Mouse (Mus musculus) lung, embryonic 14.5 days (tissue): ENCODE data around the gene Pdgfc. TPM values are rescaled to one million over a fixed set of nuclear protein-coding genes. Genes with fewer than 3 reads are reported as not detected.

ENCODE experiments used
- ATAC-seq: fragments of 200-750 bp; cut with Nextera tagmentation; 2 replicates; pipeline ENCODE4 v1.8.0; 2017; ENCODE audit warnings: mild to moderate bottlenecking, moderate TSS enrichment, moderate library complexity; ENCODE audit not compliant: insufficient read depth
- DNase-seq: peaks from one replicate; pipeline ENCODE4 v3.0.0-alpha.2; 2015
- H3K27ac ChIP-seq: fragments of 300-500 bp; sonication (generic); 2 replicates; pipeline ENCODE4 v1.5.1; 2014; ENCODE audit warnings: low read depth, mild to moderate bottlenecking, moderate library complexity
- H3K27me3 ChIP-seq: fragments of 300-500 bp; sonication (generic); 2 replicates; pipeline ENCODE4 v1.6.1; 2014; ENCODE audit warnings: low read length, control low read depth; ENCODE audit not compliant: insufficient read depth
- H3K36me3 ChIP-seq: fragments of 300-500 bp; sonication (generic); 2 replicates; pipeline ENCODE4 v1.6.1; 2014; ENCODE audit warnings: control low read depth; ENCODE audit not compliant: insufficient read depth
- H3K4me1 ChIP-seq: fragments of 300-500 bp; sonication (generic); 2 replicates; pipeline ENCODE4 v1.6.1; 2014; ENCODE audit warnings: antibody characterized with exemption, control low read depth; ENCODE audit not compliant: insufficient read depth
- H3K4me2 ChIP-seq: fragments of 300-500 bp; sonication (generic); 2 replicates; pipeline ENCODE4 v1.6.1; 2014; ENCODE audit warnings: mild to moderate bottlenecking
- H3K4me3 ChIP-seq: fragments of 300-500 bp; sonication (generic); 2 replicates; pipeline ENCODE4 v1.5.1; 2014; ENCODE audit warnings: low read depth, low read length
- H3K9ac ChIP-seq: fragments of 300-500 bp; sonication (generic); 2 replicates; pipeline ENCODE4 v1.6.1; 2014
- H3K9me3 ChIP-seq: fragments of 300-500 bp; sonication (generic); 2 replicates; pipeline ENCODE4 v1.6.1; 2016; ENCODE audit warnings: low read depth, low read length, control low read depth
- CTCF ChIP-seq: IDR thresholded peaks from 2 replicates; pipeline ENCODE4 v1.5.1; 2016; ENCODE audit warnings: antibody characterized with exemption, low read depth
- WGBS: fragments of 180-500 bp; shearing (Covaris S2); extraction: QIAGEN DNeasy Blood & Tissue Kit; methylation state at CpG from one replicate; pipeline ENCODE4 v1.1.7; 2014; 5-methylcytosine and 5-hydroxymethylcytosine counted together
- polyA plus RNA-seq: library from polyadenylated mRNA; unstranded; fragments of >200 nt; fragmentation: Nextera tagmentation; extraction: Ambion mirVana; gene quantifications from 2 replicates; pipeline ENCODE4 v1.2.1, GENCODE M21; 2014

The Pdgfc gene
- polyA plus RNA-seq, 1 experiment from 2014 or later = 18.8 TPM

GRCm38 (mm10) chr3:81022845-81023244, 13.4 kb upstream of the Pdgfc start:
- no peak for DNase-seq
- H3K9ac ChIP-seq = no peak overlapping the region
- no peaks in the 10 kb centered on the region for H3K27me3 ChIP-seq
- no peak for ATAC-seq
- H3K9me3 ChIP-seq = no peaks in the 10 kb centered on the region
- no peak overlapping the region for H3K4me2 ChIP-seq
- H3K36me3 ChIP-seq = no peaks in the 10 kb centered on the region
- TF ChIP-seq CTCF = no peak
- WGBS = 80% methylated on average over 1 of the region's 1 CpGs
- no peak overlapping the region for H3K4me3 ChIP-seq
- H3K27ac ChIP-seq = no peak overlapping the region
- no peaks in the 10 kb centered on the region for H3K4me1 ChIP-seq

- no peaks in the 10 kb centered on the region for H3K9me3 ChIP-seq
- H3K4me3 ChIP-seq = no peak overlapping the region
- ATAC-seq = no peak
- no peaks in the 10 kb centered on the region for H3K36me3 ChIP-seq
- no peaks in the 10 kb centered on the region for H3K4me1 ChIP-seq
- no peak overlapping the region for H3K27ac ChIP-seq
- no peak for DNase-seq
- TF ChIP-seq CTCF = no peak
- WGBS = 74% methylated on average over 1 of the region's 1 CpGs
- H3K9ac ChIP-seq = no peak overlapping the region
- H3K27me3 ChIP-seq = no peaks in the 10 kb centered on the region
- no peak overlapping the region for H3K4me2 ChIP-seq
These were observed 12.6 kb upstream of the Pdgfc start for GRCm38 (mm10) chr3:81023568-81023967.

GRCm38 (mm10) chr3:81025568-81026213, 10.5 kb upstream of the Pdgfc start:
- ATAC-seq (no peak), DNase-seq (no peak)
- H3K4me3 ChIP-seq = no peak overlapping the region
- WGBS = 54% methylated on average over 9 of the region's 9 CpGs
- H3K4me2 ChIP-seq = no peak overlapping the region
- H3K9me3 ChIP-seq = no peaks in the 10 kb centered on the region
- H3K4me1 ChIP-seq = no peaks in the 10 kb centered on the region
- no peak overlapping the region for H3K27ac ChIP-seq
- no peak overlapping the region for H3K9ac ChIP-seq
- TF ChIP-seq CTCF = no peak
- H3K36me3 ChIP-seq = no peaks in the 10 kb centered on the region
- H3K27me3 ChIP-seq = no peaks in the 10 kb centered on the region

GRCm38 (mm10) chr3:81028361-81028760, 7.9 kb upstream of the Pdgfc start:
- Histone ChIP-seq H3K4me1 (no peaks in the 10 kb centered on the region), H3K9ac (no peak overlapping the region), H3K9me3 (no peaks in the 10 kb centered on the region), H3K4me3 (no peak overlapping the region), H3K27me3 (no peaks in the 10 kb centered on the region), H3K36me3 (no peaks in the 10 kb centered on the region), H3K27ac (no peak overlapping the region), H3K4me2 (no peak overlapping the region)
- TF ChIP-seq CTCF = no peak
- 78% methylated on average over 3 of the region's 3 CpGs for WGBS
- no peak for DNase-seq
- no peak for ATAC-seq

- 56% methylated on average over 4 of the region's 4 CpGs for WGBS
- no peak overlapping the region for H3K4me2 ChIP-seq
- no peak for ATAC-seq
These were observed 6.9 kb upstream of the Pdgfc start for GRCm38 (mm10) chr3:81029321-81029720.

GRCm38 (mm10) chr3:81029909-81030308, 6.3 kb upstream of the Pdgfc start:
- no peak for TF ChIP-seq CTCF
- Histone ChIP-seq H3K27ac (no peak overlapping the region), H3K4me2 (no peak overlapping the region), H3K4me1 (no peaks in the 10 kb centered on the region), H3K36me3 (no peaks in the 10 kb centered on the region), H3K27me3 (no peaks in the 10 kb centered on the region), H3K4me3 (no peak overlapping the region), H3K9me3 (no peaks in the 10 kb centered on the region), H3K9ac (no peak overlapping the region)
- WGBS = 80% methylated on average over 3 of the region's 3 CpGs
- DNase-seq (no peak), ATAC-seq (no peak)

More at GRCm38 (mm10) chr3:81029321-81029720, 6.9 kb upstream of the Pdgfc start:
- no peaks in the 10 kb centered on the region for H3K36me3 ChIP-seq
- no peak overlapping the region for H3K9ac ChIP-seq
- no peaks in the 10 kb centered on the region for H3K27me3 ChIP-seq
- H3K4me1 ChIP-seq = no peaks in the 10 kb centered on the region
- H3K9me3 ChIP-seq = no peaks in the 10 kb centered on the region
- no peak overlapping the region for H3K4me3 ChIP-seq
- no peak for DNase-seq
- no peak overlapping the region for H3K27ac ChIP-seq
- TF ChIP-seq CTCF = no peak

GRCm38 (mm10) chr3:81030311-81030710, 5.9 kb upstream of the Pdgfc start:
- TF ChIP-seq CTCF = no peak
- DNase-seq (no peak), ATAC-seq (no peak)
- Histone ChIP-seq H3K27me3 (no peaks in the 10 kb centered on the region), H3K4me2 (no peak overlapping the region), H3K27ac (no peak overlapping the region), H3K4me3 (no peak overlapping the region), H3K9me3 (no peaks in the 10 kb centered on the region), H3K36me3 (no peaks in the 10 kb centered on the region), H3K4me1 (no peaks in the 10 kb centered on the region), H3K9ac (no peak overlapping the region)
- WGBS = 68% methylated on average over 2 of the region's 2 CpGs
